Mouse (Mus musculus) T-helper 1 cell (primary cell): ENCODE measurements around the gene Shroom4.

Source experiments
- in situ Hi-C: fragments of 300-600 bp; cut with MboI, MseI; formaldehyde crosslinking; loops from one replicate; pipeline ENCODE4 v1.15.1; 2025; ENCODE audit warnings: high pct_unique_total_duplicates

Shroom4 gene

DNA sequence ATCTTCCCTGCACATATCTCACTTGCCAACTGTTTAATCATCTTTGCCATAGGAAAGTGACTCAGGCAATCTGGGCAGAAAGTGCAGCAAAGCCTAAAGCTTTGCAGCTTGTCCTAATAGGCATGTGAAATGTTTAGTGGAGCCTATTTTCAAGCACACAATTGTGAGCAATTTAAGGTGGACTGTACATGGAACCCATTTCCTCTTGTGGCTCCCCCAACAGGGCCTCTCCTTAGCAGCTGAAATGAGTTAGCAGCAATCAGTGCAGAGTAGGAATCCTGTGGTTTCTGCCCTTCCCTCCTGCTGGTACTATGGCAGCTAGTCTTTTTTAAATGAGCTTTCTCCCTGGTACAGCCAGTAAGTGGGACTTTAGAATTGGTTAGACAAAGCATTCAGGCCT is 95.8 kb downstream of the Shroom4 start:
- in situ Hi-C loops = no loop called here

- in situ Hi-C loops = no loop called here
Measured at GRCm38 (mm10) chrX:6496374-6496773, 96.7 kb downstream of the Shroom4 start.

DNA sequence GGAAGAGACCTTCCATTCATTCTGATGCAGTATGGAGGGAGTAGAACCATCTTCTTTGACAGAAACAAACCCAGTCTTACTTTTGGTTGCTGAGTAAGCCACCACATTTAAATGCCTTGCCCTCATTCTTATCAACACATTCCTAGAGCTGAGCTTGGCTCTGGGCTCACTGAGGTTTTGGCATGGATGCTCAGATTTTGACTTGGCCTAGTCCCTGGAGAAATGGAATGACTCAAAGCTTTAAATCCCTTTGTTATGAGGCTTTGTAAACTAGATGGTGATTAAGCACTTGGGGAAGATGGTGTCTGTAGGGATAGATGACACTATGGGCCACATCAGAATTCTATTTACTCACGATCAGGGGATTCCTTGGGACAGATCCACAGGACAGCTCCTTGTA is 102.2 kb downstream of the Shroom4 start:
- in situ Hi-C loops = no loop called here

- in situ Hi-C loops = loop anchor here (10.0 kb wide), 1 partner anchor 392 kb away; no protein-coding TSS in a partner anchor
Measured at GRCm38 (mm10) chrX:6517217-6517616, 117.6 kb downstream of the Shroom4 start.

GRCm38 (mm10) chrX:6518421-6518820 is 118.8 kb downstream of the Shroom4 start:
- in situ Hi-C loops = loop anchor here (10.0 kb wide), 1 partner anchor 394 kb away; no protein-coding TSS in a partner anchor

GRCm38 (mm10) chrX:6522935-6523334 is 123.3 kb downstream of the Shroom4 start:
- in situ Hi-C loops = no loop called here

- in situ Hi-C loops = no loop called here
Measured at GRCm38 (mm10) chrX:6536636-6537035, 137.0 kb downstream of the Shroom4 start.

GRCm38 (mm10) chrX:6537689-6538088 is 138.0 kb downstream of the Shroom4 start:
- in situ Hi-C loops = no loop called here

- in situ Hi-C loops = no loop called here
Measured at GRCm38 (mm10) chrX:6565066-6565465, 165.4 kb downstream of the Shroom4 start.

DNA sequence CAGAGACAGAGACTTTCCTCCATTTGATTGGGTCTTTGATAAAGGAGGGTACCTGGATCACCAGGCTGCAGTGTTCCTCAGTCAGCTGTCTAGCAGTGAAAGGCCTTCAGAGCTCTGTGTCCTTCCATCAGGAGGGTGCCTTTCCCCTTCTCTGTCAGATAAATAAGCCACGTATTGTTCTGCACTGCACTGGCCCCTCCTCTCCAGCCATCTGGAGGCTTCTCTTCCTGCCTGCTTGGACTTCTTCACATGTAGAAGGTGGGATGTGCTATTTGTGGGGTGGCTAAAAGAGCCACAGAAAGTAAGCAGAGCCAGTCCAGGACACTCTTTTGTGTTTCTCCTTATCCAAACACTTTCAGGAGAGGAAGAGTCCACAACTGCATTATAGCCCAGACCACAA is 174.9 kb downstream of the Shroom4 start:
- in situ Hi-C loops = no loop called here

DNA sequence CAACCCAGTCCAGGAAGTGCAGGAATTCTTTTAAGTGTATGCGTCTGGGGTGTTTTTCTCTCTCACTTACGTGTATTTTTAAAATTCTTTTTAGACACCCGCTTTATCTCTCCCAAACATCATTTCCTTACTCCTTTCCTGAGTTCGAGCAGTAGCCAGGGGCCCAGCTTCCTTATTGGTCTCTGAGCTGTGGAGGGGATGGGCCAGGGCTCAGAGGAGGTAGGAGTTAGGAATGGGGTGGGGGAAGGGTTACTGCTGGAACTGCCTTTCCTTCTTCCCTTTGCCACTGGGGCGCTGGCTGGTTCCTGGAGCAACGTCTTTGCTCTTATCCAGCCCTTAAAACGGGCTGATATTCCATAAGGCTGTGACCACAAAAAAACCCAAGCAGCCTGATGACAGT is 177.3 kb downstream of the Shroom4 start:
- in situ Hi-C loops = no loop called here

DNA sequence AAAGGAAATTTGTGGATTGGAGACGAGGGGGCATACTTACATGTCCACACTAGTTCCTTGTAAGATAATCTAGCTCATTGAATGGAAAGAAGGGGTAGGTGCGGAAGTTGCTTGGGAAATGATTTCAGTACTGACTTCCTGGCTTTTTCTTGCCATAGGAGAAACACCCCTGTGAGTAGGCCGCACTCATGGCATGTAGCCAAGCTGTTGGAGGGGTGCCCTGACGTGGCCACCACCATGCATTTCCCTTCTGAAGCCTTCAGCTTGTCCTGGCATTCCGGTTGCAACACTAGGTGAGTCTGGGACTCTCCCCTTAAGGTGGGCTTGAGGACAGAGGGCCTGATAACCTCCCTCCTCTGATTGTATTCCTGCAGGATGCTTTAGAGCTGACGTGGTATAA is 181.0 kb downstream of the Shroom4 start:
- in situ Hi-C loops = no loop called here

- in situ Hi-C loops = no loop called here
Measured at GRCm38 (mm10) chrX:6581181-6581580, 181.5 kb downstream of the Shroom4 start.

DNA sequence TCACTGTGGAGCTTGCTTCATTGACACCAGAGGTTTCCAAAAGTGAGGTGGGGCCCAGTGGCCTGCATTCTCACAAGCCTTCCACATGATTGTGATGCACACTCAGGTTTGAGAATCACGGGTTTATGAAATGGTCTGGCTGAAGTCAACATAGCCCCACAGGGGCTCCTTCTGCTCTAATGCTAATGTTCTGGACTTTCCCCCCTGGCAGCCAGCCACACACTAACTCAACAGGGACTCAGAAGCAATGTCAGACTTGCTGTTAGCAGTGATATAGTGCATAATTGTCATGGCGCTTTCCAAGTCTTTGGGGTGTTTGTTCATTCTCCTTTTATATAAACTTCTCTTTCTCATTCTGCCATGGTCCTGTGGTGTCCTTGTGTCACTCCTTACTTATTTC is 183.0 kb downstream of the Shroom4 start:
- in situ Hi-C loops = no loop called here

DNA sequence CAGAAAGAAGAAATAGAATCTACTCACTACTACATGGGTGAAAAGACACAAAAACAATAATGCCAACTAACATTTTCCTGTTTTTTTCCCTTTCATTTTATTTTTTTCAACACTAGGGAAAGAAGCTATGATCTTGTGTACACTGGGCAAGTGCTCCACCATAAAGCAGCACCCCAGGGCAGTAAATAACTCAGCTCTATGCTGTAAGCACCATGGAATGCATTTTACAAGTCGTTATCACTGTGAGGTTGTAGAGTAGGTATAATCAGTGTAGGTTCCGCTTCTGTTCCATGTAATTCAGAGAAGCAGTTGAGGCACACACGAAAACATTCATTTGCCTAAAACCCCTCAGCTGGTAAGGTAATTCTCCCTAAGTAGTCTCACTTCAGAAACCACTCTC is 194.5 kb downstream of the Shroom4 start:
- in situ Hi-C loops = no loop called here

- in situ Hi-C loops = no loop called here
Measured at GRCm38 (mm10) chrX:6654024-6654423, 254.4 kb downstream of the Shroom4 start.

- in situ Hi-C loops = no loop called here
Measured at GRCm38 (mm10) chrX:6658820-6659324, 259.2 kb downstream of the Shroom4 start.
